Mouse (Mus musculus) ES-E14 (cell line): Measurements from ENCODE around the gene Ccdc169. TPM values are rescaled to one million over a fixed set of nuclear protein-coding genes. Genes with fewer than 3 reads are reported as not detected.

ENCODE experiments used
- DNase-seq: peaks from one replicate; pipeline ENCODE4 v3.0.0-alpha.2; 2013; ENCODE audit warnings: low read depth, low spot score
- H3K27ac ChIP-seq: 2 replicates; pipeline ENCODE4 v1.5.1; 2012; ENCODE audit warnings: low read depth, mild to moderate bottlenecking, low read length, moderate library complexity, mixed read lengths; ENCODE audit not compliant: poor library complexity, insufficient read depth, severe bottlenecking
- H3K36me3 ChIP-seq: 2 replicates; pipeline ENCODE4 v1.6.1; 2012; ENCODE audit warnings: mild to moderate bottlenecking, low read length, moderate library complexity, mixed read lengths; ENCODE audit not compliant: control insufficient read depth, poor library complexity, insufficient read depth, severe bottlenecking
- H3K4me1 ChIP-seq, 2 experiments: fragments of 150-350 bp in 1 of 2; sonication (generic) in 1 of 2; 2 replicates each; pipeline ENCODE4 v1.6.1; 2012; ENCODE audit warnings: low read length in 2 of 2, mild to moderate bottlenecking in 1 of 2, mixed read lengths in 1 of 2; ENCODE audit not compliant: control insufficient read depth in 2 of 2, insufficient read depth in 2 of 2, poor library complexity in 1 of 2
- H3K4me3 ChIP-seq, 2 experiments: fragments of 150-350 bp in 1 of 2; sonication (generic) in 1 of 2; 2 replicates each; pipeline ENCODE4 v1.5.1; 2012; ENCODE audit warnings: low read length in 2 of 2, low read depth in 1 of 2, mild to moderate bottlenecking in 1 of 2, mixed read lengths in 1 of 2; ENCODE audit not compliant: insufficient read depth in 1 of 2, poor library complexity in 1 of 2, severe bottlenecking in 1 of 2
- H3K9ac ChIP-seq: 2 replicates; pipeline ENCODE4 v1.6.1; 2012; ENCODE audit warnings: low read depth, mild to moderate bottlenecking, low read length, mixed read lengths; ENCODE audit not compliant: poor library complexity, insufficient read depth, severe bottlenecking
- H3K9me3 ChIP-seq: fragments of 150-350 bp; sonication (generic); 2 replicates; pipeline ENCODE4 v1.6.1; 2012; ENCODE audit warnings: low read depth, mild to moderate bottlenecking, low read length; ENCODE audit not compliant: control insufficient read depth, insufficient read depth
- CHD2 ChIP-seq: IDR thresholded peaks from 2 replicates; pipeline ENCODE4 v1.6.1; 2014; ENCODE audit warnings: mild to moderate bottlenecking, low read depth, low read length, inconsistent platforms
- HCFC1 ChIP-seq: IDR thresholded peaks from 2 replicates; pipeline ENCODE4 v1.6.1; 2012; ENCODE audit warnings: low read length, inconsistent platforms, borderline replicate concordance; ENCODE audit not compliant: insufficient read depth
- MAFK ChIP-seq: IDR thresholded peaks from 2 replicates; pipeline ENCODE4 v1.6.1; 2014; ENCODE audit warnings: mild to moderate bottlenecking, low read depth, low read length, inconsistent platforms; ENCODE audit not compliant: insufficient read depth
- ZC3H11A ChIP-seq: IDR thresholded peaks from 2 replicates; pipeline ENCODE4 v1.6.1; 2012; ENCODE audit warnings: low read depth, mild to moderate bottlenecking, inconsistent platforms, low read length, borderline replicate concordance
- ZNF384 ChIP-seq: IDR thresholded peaks from 2 replicates; pipeline ENCODE4 v1.6.1; 2012; ENCODE audit warnings: low read depth, low read length, inconsistent platforms
- in situ Hi-C, 2 experiments: fragments of 600-800 bp; cut with MboI; formaldehyde crosslinking; loops; one replicate each; pipeline ENCODE4 v1.15.1; 2025; ENCODE audit warnings: low sequenced_read_pairs in 2 of 2, inconsistent platforms in 1 of 2; ENCODE audit not compliant: unreplicated experiment in 2 of 2
- total RNA-seq: library from RNA; depleted of rRNA; stranded (reverse); fragments of 300-350 nt; gene quantifications from 2 replicates; pipeline ENCODE4 v1.2.3, GENCODE M21; 2012; rRNA removed

The Ccdc169 gene
- 0.16 and 0.54 TPM in 2 replicates for total RNA-seq

GRCm38 (mm10) chr3:55137039-55137438 lies at the start of gene Ccdc169:
TSS of gene Ccdc169 (plus strand) at chr3:55137339.
- DNase-seq = no peak
- in situ Hi-C loops = no loop called here
- 0 out of 2 replicates have a peak within 1 kb of the TSS, but pooled peaks have one; percentile 30 for H3K27ac ChIP-seq
- TF ChIP-seq ZC3H11A = no peak
- no peak for TF ChIP-seq HCFC1
- H3K9me3 ChIP-seq = no peaks in the 10 kb centered on the region
- H3K4me1 ChIP-seq = peaks cover 2 to 3% of the 10 kb centered on the region in 2 experiments; a peak in 1 of 4 replicates
- H3K36me3 ChIP-seq = peaks cover 5% of the 10 kb centered on the region
- H3K9ac ChIP-seq = no peak within 1 kb of the TSS
- no peak within 1 kb of the TSS for H3K4me3 ChIP-seq

- no peaks in the 10 kb centered on the region for H3K9me3 ChIP-seq
- no peak for DNase-seq
- no peaks in the 10 kb centered on the region for H3K36me3 ChIP-seq
- no peak overlapping the region for H3K4me3 ChIP-seq
- H3K27ac ChIP-seq = no peak overlapping the region
- H3K4me1 ChIP-seq = no peaks in the 10 kb centered on the region
- TF ChIP-seq HCFC1 (no peak), ZNF384 (no peak), CHD2 (no peak), ZC3H11A (no peak)
- no peak overlapping the region for H3K9ac ChIP-seq
- in situ Hi-C loops = loop anchor here in 1 of 2 experiments (10.0 kb wide), 1 partner anchor 267 kb away; no protein-coding TSS in a partner anchor
These were observed 49.8 kb upstream of the Ccdc169 start for GRCm38 (mm10) chr3:55087360-55087759.

- no peak for DNase-seq
These were observed 48.8 kb upstream of the Ccdc169 start for GRCm38 (mm10) chr3:55088359-55088758.

GRCm38 (mm10) chr3:55088843-55089242 lies 48.3 kb upstream of the Ccdc169 start:
- H3K4me1 ChIP-seq = no peaks in the 10 kb centered on the region
- DNase-seq = no peak
- no peak overlapping the region for H3K27ac ChIP-seq
- H3K9me3 ChIP-seq = no peaks in the 10 kb centered on the region
- H3K9ac ChIP-seq = no peak overlapping the region
- in situ Hi-C loops = loop anchor here in 1 of 2 experiments (10.0 kb wide), 1 partner anchor 266 kb away; no protein-coding TSS in a partner anchor
- no peaks in the 10 kb centered on the region for H3K36me3 ChIP-seq
- no peak for TF ChIP-seq ZNF384
- TF ChIP-seq CHD2 = no peak
- TF ChIP-seq ZC3H11A = no peak
- no peak for TF ChIP-seq HCFC1
- TF ChIP-seq MAFK = no peak
- no peak overlapping the region for H3K4me3 ChIP-seq

More at GRCm38 (mm10) chr3:55088359-55088758, 48.8 kb upstream of the Ccdc169 start:
- Histone ChIP-seq H3K4me3 (no peak overlapping the region), H3K27ac (no peak overlapping the region), H3K36me3 (no peaks in the 10 kb centered on the region), H3K4me1 (no peaks in the 10 kb centered on the region), H3K9ac (no peak overlapping the region), H3K9me3 (no peaks in the 10 kb centered on the region)
- TF ChIP-seq CHD2 (no peak), MAFK (no peak), HCFC1 (no peak), ZC3H11A (no peak), ZNF384 (no peak)
- in situ Hi-C loops = loop anchor here in 1 of 2 experiments (10.0 kb wide), 1 partner anchor 266 kb away; no protein-coding TSS in a partner anchor

GRCm38 (mm10) chr3:55089291-55089690 lies 47.8 kb upstream of the Ccdc169 start:
- no peaks in the 10 kb centered on the region for H3K36me3 ChIP-seq
- H3K9ac ChIP-seq = no peak overlapping the region
- no peaks in the 10 kb centered on the region for H3K9me3 ChIP-seq
- no peaks in the 10 kb centered on the region for H3K4me1 ChIP-seq
- DNase-seq = no peak
- in situ Hi-C loops = loop anchor here in 1 of 2 experiments (10.0 kb wide), 1 partner anchor 266 kb away; no protein-coding TSS in a partner anchor
- H3K27ac ChIP-seq = no peak overlapping the region
- TF ChIP-seq CHD2 (no peak), MAFK (no peak), ZNF384 (no peak), ZC3H11A (no peak), HCFC1 (no peak)
- no peak overlapping the region for H3K4me3 ChIP-seq
